Mouse (Mus musculus): ENCODE measurements around the gene Muc1.

Gene Muc1

DNA sequence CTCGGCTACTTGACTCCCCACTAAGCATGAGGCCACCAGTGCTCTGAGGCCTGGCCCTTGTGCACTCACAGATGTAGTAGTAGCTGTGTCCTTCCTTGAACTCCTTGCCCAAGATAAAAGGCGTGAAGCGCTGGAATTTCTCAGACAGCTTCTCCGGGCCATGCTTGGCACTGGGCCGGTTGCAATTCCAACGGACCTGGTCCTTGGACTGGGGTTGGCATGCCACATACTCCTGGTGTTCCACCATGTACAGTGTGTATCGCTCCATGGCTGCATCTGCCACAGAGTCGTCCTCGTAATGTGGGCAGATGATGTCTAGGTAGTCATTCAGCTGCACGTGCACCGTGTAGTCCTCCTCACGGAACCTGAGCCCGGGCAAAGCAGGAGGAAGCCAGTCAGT is 47.2 kb downstream of the Muc1 start:
- no peak for DNase-seq

DNA sequence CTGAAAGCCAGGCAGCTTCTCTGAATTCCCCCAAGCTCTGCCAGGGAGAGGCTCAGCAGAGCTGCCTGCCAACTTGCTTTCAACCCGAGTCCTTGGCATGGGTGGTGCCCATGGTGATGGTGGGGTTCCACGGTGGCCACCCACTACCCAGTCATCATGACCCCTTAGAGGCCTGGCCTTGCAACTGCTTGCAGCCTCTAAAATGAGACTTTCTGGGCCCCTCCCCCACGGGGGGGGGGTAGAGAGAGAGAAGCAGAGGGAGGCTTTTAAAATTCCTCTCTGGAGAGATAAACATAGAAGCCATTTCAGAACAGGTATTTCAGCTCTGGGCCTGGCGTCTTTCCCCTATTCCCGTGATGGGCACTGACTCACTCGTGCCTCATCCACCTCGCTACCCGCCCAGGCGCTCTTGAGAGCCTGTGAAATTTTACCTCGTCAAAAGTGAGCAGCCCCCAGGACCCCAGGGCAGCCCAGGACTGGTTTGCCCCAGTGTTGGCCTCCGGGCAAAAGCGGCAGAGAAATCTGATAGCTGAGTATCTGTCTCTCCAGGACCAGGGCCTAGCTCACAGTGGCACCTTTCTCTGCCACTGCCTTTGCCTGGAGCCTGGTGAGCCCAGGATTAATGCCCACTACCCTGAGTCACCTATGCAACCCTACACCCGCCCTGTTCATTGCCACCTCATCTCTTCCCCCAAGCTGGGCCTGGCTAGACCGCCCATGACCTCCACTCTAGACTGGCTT is 48.6 kb downstream of the Muc1 start:
- peak; percentile 97 for DNase-seq

DNA sequence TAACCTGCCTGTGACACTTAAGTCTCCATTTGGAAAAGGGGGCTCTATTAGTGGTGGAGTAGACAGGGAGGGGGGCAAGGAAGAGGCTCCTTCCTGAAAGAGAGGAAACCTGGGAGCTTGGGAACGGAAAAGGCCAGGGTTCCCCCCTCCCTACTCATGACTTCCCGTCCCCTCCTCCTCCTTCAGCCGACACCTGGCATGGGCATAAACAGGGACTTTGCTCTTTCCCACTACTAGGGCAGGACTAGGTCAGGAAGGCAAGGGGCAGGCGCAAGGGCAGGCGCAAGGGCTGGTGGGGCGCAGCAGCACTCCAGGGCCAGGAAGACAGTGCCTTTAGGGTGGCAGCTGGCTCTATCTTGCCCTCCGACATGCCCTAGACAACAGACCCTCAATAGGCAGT is 49.2 kb downstream of the Muc1 start:
- peak; percentile 99 for DNase-seq

DNA sequence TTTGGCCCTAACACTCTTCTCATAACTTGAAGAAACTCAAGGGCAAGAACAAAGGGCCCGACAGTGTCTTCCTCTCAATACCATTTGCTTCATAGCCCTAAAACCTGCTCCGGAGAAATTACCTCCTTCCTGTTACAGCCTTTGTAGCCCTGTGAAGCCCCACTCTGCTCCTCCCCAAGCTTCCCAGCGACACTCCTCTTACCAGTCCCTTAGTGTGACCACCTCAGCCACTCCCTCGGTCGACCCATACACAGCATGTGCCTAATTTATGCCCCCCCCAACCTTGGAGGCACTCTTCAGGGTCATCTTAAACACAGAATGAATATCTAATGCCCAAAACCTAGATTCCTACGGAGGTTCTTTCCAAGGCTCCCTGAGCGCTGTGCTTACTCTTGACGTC is 49.8 kb downstream of the Muc1 start:
- DNase-seq: peak; percentile 91

DNA sequence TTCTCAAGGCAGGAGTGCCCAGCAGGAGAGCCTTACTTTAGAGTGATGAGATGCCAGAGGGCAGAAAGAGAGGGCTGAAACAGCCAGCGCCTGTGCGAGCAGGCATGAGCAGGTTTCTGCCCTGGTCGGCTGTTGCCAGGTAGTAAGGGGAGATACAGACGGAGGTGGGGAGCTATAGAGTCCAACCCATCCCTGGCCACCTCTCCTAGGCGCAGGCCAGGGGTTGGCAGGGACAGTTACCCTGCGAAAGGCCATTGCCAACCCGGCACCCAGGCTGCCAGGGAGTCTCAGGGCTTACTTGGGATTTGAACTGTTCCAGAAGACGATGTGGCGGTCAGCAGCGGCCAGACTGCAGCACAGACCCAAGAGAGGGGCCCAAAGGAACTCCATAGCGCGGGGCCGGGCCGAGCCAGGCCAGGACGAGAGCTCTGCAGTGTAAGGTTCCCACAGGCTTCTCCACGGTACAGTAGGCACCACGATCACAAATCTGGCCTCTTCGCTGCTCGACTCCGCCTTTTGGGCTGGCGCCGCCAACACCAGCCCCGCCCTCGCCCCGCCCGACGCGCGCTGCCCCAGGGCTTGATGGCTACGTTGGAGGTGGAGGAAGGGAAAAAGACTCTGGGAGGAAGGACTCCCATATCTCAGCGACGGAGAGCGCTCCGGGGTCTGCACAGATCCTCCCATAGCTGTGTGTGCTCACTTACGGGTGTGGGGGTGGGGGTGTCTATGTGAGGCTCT is 50.5 kb downstream of the Muc1 start:
- DNase-seq: peak; percentile 99

DNA sequence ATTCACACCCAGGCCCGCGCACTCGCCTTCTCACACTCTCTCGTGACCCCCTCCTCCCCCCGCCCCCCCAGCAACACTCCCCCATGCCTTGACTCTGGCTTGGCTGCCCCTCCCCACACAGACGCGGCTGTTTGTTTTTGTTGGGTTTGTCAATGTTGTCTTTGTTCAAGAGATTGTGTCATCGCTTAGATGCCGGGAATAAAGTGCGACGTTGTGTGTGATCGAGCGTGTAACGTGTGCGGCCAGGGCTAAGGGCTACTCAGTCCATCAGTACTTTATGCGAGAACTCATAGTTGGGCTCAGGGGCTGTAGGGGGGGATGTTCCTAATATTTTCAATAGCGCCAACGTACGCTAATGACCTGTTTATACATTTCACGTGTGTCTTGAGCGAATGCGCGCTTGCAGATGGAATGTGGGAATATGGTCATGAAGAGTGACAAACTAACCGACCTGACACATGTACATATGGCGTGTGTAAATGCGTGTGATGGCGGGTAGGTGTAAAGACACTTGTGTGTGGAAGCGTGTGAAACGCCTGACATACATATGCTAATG is 51.3 kb downstream of the Muc1 start:
- DNase-seq: no peak

DNA sequence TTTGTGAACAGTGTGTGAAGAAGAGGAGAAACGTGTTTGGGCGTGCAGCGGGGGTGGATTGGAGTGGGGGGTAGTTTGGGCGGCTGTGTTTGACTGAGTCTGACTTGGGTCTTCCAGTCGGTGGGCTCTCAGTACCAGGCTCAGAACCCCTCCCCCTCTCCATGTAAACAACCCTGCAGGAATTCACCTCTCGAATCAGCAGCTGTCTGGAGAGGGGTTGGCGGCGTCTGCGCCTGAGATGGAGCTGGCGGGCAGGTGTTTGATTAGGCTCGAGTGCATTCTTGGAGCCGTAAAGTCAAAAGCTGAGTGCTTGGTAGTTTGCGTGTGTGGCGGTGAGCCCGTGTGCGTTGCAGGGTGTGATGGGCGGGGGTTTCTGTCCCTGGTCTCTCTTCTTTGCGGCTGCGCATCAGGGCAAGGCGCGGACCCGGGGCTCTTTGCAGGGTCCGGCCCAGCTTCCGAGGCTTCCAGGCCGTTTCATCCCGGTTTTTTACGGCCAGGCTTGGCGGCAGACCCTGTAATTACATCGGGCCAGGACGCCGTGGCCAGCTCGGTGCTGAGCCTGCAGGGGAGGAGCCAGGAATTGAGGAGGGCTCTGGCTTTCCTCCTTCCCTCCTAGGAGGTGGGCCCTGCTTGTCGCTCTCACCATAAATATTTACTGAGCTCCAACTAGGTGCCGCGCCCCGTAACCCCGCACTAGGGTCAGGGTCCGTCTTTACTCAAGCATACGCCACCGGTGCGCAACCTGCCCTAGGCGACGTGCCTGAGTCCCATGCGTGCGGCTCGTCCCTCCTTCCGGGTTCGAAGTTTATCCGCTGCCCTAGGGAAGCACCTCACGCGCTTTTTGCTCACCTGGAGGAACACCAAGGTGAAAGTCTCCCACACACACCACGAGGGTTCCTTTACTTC is 52.0 kb downstream of the Muc1 start, which contains the start of gene Efna1:
Gene Efna1, minus strand, starts transcription at position 537 of the 906 bp plus-strand sequence.
- DNase-seq: peak; percentile 99

DNA sequence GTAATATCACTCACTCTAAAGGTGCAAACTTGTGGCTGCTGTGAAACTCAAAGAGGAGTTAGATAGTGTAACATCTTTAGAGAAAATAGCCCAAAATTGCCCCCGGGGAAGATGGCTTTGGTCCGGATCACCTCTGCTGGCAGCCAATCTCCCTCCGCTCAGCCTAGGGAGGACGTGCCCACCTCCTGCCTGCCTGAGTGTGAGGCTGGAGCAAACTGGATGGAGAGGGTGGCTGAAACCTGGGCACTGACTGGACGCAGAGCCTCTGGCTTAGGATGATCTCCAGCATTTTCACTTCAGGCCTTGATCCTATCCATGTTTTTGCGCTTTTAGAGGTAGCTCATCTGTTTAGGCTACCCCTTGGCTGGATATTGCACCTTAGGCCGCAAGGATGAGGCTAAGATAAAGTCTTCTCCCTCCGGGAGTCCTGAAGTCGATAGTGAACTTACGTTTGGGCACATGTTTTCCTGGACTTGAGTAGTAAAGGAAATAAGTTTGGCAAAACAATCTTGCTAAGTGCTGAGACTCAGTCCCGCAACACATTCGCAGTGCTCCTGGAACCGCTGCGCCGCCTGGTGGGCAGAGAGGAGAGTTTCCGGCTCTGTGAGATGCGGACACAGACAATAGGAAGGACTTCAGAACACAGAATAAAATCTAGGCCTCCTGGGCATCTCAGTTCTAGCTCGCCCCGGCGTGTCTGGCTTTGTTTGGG is 52.9 kb downstream of the Muc1 start:
- DNase-seq: peak; percentile 98

DNA sequence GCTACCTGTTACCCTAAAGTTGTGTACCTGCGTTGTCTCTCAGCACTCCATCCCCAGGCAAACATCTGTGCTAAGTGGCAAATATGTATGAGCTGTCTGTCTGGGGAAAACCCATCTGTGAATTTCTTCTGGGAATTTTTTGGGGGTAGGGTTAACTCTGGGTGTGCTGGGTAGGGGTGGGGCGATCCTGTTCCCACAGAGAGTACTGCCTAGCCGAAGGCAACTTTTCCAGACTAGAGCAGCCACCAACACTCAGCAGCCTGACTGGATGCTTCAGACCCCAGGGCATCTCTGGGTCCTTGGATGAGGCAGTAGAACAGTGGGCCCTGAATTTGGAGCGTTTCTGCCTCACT is 53.4 kb downstream of the Muc1 start:
- no peak for DNase-seq
